Mouse (Mus musculus) fat pad, adult 2 months (tissue): ENCODE results near the gene Babam2.

Experiments
- DNase-seq: peaks from one replicate; pipeline ENCODE4 v3.0.0-alpha.2; 2011; ENCODE audit warnings: low read depth, low spot score; ENCODE audit errors: extremely low read depth

Gene Babam2

DNA sequence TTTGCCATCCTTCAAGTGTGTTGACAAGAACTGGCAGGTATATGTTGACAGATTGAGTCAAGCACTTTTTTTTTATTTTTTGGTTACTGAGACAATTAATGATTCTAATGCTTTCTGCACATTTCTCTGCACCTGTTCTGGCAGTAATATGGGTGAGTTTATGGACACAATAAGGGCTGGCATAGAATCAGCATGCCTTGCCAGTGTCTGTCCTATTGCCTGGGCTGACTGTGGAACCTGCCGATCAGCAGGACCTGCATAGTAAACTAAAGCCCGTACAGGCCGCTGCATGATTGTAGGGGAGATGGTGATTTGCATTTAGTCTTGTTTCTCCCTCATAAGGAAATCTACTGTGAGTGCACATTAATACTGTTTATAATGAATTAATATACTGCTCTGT lies 178.0 kb downstream of the Babam2 start:
- DNase-seq: no peak

- peak; percentile 40 for DNase-seq
These were observed 178.9 kb downstream of the Babam2 start for GRCm38 (mm10) chr5:31876216-31876974.

DNA sequence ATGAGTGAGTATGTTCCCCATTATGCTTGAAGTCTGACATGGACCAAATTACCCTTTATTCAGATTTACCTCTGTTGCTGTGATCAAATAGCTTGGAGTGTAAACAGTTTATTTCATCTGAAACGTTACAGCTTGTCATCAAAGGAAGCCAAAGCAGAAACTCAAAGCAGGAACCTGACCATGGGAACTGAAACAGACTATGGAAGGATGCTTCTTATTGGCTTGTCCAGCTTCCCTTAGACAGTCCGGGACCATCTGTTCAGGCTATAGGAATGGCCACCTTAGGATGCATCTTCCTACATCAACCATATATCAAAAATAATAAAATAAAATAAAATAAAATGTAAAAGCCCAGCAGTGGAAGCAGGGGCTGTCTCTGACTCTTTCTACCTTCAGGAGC lies 183.0 kb downstream of the Babam2 start:
- DNase-seq: no peak

- DNase-seq: no peak
These were observed 184.8 kb downstream of the Babam2 start for GRCm38 (mm10) chr5:31882297-31882696.

- DNase-seq: no peak
These were observed 187.5 kb downstream of the Babam2 start for GRCm38 (mm10) chr5:31884962-31885361.

DNA sequence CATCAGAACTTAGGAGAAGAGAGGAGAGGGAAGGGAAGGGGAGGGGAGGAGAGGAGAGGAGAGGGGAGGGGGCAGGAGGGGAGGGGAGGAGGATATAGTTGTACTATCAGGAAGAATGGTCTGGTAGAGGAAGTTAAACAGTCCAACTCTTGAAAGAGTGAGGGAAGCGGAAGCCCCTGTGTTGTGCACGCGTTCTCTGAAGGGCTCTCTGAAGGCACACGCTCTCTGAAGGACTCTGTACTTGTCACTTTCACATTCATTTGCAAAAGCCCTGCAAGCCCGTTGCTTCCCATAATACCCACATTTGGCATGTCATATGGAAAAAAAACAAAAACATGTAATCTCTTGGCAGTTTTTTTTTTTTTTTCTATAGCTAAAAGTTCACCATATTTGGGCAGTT lies 190.1 kb downstream of the Babam2 start:
- no peak for DNase-seq

GRCm38 (mm10) chr5:31888341-31888740 lies 190.9 kb downstream of the Babam2 start:
- DNase-seq: no peak

- no peak for DNase-seq
These were observed 195.1 kb downstream of the Babam2 start for GRCm38 (mm10) chr5:31892631-31893030.

DNA sequence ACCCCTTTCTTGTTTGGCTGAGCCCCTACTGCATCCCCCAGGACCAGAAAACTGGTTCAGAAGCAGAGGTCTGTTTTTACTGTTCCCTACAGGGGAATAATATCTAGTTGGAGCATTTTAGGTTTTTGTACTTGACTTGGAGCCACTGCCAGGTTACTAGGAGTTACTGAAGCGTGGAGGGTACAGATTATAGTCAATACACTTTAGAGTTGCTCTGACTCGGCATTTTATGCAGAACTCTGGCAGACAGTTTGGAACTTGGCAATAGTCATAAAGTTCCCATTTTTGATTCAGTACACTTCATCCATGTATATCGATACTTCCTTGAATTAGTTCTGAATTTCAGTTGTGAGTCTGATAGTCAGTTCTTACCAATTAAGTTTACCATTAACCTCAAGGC lies 202.4 kb downstream of the Babam2 start:
- DNase-seq: no peak

- no peak for DNase-seq
These were observed 204.7 kb downstream of the Babam2 start for GRCm38 (mm10) chr5:31902144-31902543.

DNA sequence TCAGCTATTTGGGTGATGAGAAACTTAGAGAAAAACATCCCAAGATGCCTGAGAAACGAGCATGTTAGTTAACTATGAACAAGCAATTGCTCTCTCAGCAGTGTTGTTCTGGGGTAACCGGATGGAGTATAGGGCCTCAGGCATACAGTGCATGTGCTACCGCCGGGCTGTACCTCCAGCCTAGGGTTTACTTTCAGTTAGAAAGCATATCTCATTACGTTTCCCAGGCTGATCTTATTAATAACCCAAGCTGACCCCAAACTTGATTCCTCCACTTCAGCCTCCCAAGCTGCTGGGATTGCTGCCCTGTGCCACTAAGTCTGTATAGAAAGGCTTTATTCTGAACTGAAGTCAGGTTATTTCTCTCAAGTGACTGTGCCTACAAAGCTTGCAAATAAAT lies 205.4 kb downstream of the Babam2 start:
- DNase-seq: no peak

- no peak for DNase-seq
These were observed 207.6 kb downstream of the Babam2 start for GRCm38 (mm10) chr5:31904968-31905683.

GRCm38 (mm10) chr5:31905808-31906207 lies 208.3 kb downstream of the Babam2 start:
- DNase-seq: no peak

GRCm38 (mm10) chr5:31906286-31906951 lies 208.9 kb downstream of the Babam2 start:
- peak; percentile 91 for DNase-seq

GRCm38 (mm10) chr5:31907959-31908358 lies 210.5 kb downstream of the Babam2 start:
- DNase-seq: no peak

- peak; percentile 81 for DNase-seq
These were observed 211.3 kb downstream of the Babam2 start for GRCm38 (mm10) chr5:31908818-31909217.

DNA sequence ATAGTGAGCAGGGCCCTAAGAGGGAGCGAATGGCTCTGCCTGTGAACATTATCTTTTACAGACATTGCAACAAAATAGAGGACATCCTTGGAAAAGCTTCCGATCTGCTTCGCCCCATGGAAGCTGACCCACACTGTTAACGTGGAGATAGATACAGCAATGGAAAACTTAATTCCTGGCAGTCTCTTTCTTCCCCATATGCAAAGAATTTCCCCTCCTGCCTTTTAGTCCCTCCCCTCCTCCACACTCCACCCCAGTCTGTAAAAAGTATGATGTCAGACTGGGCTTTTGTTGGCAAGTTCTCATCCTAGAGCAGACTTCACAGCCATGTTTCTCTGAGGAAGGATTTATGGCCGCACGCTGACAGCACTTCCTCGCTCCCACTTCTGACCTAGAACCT lies 218.8 kb downstream of the Babam2 start:
- no peak for DNase-seq

DNA sequence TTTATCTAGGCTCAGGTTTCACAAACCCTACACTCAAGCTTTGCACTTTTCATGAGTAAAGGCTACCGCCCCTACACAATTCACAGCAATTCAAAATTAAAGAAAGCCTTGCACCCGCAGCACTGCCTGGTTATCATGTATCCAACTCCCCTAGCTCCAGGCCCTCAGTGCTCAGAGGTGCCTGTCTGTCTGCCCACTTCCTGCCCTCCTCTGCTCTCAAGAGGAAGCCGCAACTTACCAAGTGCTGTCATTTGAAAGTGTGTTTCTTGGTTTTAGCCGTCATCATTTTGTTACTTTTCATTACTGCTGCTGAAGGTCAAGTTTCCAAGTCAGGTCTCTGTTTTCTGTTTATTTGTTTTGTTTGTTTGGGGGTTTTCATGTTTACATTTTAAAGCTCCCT lies 221.1 kb downstream of the Babam2 start:
- no peak for DNase-seq

GRCm38 (mm10) chr5:31920129-31920528 lies 222.6 kb downstream of the Babam2 start:
- no peak for DNase-seq

- no peak for DNase-seq
These were observed 223.4 kb downstream of the Babam2 start for GRCm38 (mm10) chr5:31920890-31921289.

GRCm38 (mm10) chr5:31924075-31924474 lies 226.6 kb downstream of the Babam2 start:
- no peak for DNase-seq

- DNase-seq: no peak
These were observed 229.1 kb downstream of the Babam2 start for GRCm38 (mm10) chr5:31926551-31926950.
